Mouse (Mus musculus): ENCODE measurements at regions not wholly inside any gene's neighbourhood (a gene's known extent, or its start where the extent isn't known, plus 50 kb on each side); places are given as distances from the start of the nearest gene placed in this dataset.

GRCm38 (mm10) chr5:75465701-75466100 lies 109.0 kb upstream of the Kit start:
- no peak for DNase-seq (ENCODE audit: low spot score)
- H3K9me3 ChIP-seq (replicated peaks): no peaks in the 10 kb centered on the region
- H3K4me1 ChIP-seq: no peaks in the 10 kb centered on the region
- no peaks in the 10 kb centered on the region for H3K36me3 ChIP-seq
- H3K27ac ChIP-seq: no peak overlapping the region
- H3K4me3 ChIP-seq: no peak overlapping the region
- WGBS: 88% methylated on average over 7 of the region's 7 CpGs
- H3K27me3 ChIP-seq (ENCODE audit: low read depth, poor library complexity, severe bottlenecking): no peaks in the 10 kb centered on the region

GRCm38 (mm10) chr5:75466941-75467340 lies 107.8 kb upstream of the Kit start:
- Histone ChIP-seq H3K9me3 (replicated peaks) (no peaks in the 10 kb centered on the region), H3K4me1 (no peaks in the 10 kb centered on the region), H3K36me3 (no peaks in the 10 kb centered on the region), H3K27me3 (ENCODE audit: low read depth, poor library complexity, severe bottlenecking) (no peaks in the 10 kb centered on the region), H3K4me3 (no peak overlapping the region), H3K27ac (no peak overlapping the region)
- no peak for DNase-seq (ENCODE audit: low spot score)
- WGBS: 87% methylated on average over 4 of the region's 4 CpGs

DNA sequence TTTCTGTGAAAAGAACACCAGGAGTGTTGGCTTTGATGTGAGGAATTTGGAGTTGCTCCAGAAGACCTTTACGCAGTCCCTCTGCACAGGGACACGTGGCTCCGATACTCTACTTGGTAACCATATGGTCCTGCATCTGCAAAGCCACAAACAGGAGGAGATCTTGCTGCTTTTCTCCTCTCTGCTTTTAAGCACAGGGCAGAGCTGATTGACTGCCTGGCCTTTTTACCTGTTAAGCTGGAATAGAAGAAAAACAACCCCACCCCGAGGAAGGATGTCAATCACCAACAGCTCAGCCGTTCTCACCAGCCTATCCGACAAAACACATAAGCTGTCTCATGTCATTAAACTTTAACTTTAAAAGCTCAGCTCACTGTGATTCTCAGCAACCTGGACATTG lies 106.8 kb upstream of the Kit start:
- no peak overlapping the region for H3K4me3 ChIP-seq
- no peaks in the 10 kb centered on the region for H3K36me3 ChIP-seq
- 49% methylated on average over 6 of the region's 6 CpGs for WGBS
- H3K9me3 ChIP-seq (replicated peaks): no peaks in the 10 kb centered on the region
- no peaks in the 10 kb centered on the region for H3K4me1 ChIP-seq
- DNase-seq (ENCODE audit: low spot score): no peak
- H3K27ac ChIP-seq: no peak overlapping the region
- H3K27me3 ChIP-seq (ENCODE audit: low read depth, poor library complexity, severe bottlenecking): no peaks in the 10 kb centered on the region

GRCm38 (mm10) chr5:75471010-75471409 lies 103.7 kb upstream of the Kit start:
- no peak for DNase-seq (ENCODE audit: low spot score)
- WGBS: 91% methylated on average over 8 of the region's 8 CpGs
- no peaks in the 10 kb centered on the region for H3K4me1 ChIP-seq
- no peaks in the 10 kb centered on the region for H3K27me3 ChIP-seq (ENCODE audit: low read depth, poor library complexity, severe bottlenecking)
- H3K4me3 ChIP-seq: no peak overlapping the region
- H3K27ac ChIP-seq: no peak overlapping the region
- no peaks in the 10 kb centered on the region for H3K9me3 ChIP-seq (replicated peaks)
- no peaks in the 10 kb centered on the region for H3K36me3 ChIP-seq

GRCm38 (mm10) chr5:75472484-75472883 lies 102.2 kb upstream of the Kit start:
- DNase-seq (ENCODE audit: low spot score): no peak
- Histone ChIP-seq H3K36me3 (no peaks in the 10 kb centered on the region), H3K4me1 (no peaks in the 10 kb centered on the region), H3K27ac (no peak overlapping the region), H3K27me3 (ENCODE audit: low read depth, poor library complexity, severe bottlenecking) (no peaks in the 10 kb centered on the region), H3K9me3 (replicated peaks) (no peaks in the 10 kb centered on the region), H3K4me3 (no peak overlapping the region)
- 50% methylated on average over 3 of the region's 3 CpGs for WGBS

DNA sequence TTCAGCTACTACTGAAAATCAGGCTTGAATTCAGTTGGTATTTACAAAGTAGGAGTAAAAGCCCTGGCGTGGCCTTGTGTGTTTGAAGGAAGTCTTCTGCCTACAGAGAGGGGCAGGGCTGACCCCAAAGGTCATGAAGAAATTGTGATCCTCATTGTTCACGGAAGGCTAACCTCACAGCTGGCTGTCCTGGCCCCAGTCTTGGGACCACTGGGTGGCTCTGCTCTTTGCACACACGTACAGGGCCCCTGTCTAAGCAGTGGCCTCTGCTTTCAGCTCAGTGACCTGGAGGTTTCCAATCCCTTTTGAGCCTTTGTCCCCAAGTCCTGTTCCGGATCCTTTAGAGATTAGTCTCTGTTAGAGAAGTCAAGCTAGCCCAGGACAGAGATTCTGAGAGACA lies 99.3 kb upstream of the Kit start:
- Histone ChIP-seq H3K27me3 (ENCODE audit: low read depth, poor library complexity, severe bottlenecking) (no peaks in the 10 kb centered on the region), H3K4me1 (no peaks in the 10 kb centered on the region), H3K36me3 (no peaks in the 10 kb centered on the region), H3K9me3 (replicated peaks) (no peaks in the 10 kb centered on the region), H3K27ac (no peak overlapping the region), H3K4me3 (no peak overlapping the region)
- DNase-seq (ENCODE audit: low spot score): no peak
- WGBS: 47% methylated on average over 4 of the region's 4 CpGs

DNA sequence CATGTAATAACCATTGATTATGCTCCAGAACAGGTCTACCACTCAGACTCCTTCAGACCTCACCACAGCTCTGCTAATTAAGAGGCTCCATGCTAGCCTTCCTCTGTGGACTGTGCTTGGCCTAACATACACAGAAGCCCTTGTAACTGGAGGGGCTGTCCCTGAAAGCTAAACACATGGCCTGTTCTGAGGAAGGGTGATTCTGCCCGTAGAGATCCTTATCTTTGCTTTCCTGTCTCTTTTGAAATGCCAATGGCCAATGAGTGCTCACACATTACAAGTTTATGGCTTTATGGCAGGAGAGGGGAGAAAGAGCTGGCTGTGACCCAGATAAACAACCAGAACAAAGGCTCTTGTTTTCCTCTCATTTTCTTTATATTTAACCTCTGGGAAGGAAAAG lies 96.2 kb upstream of the Kit start:
- no peak for DNase-seq (ENCODE audit: low spot score)
- H3K27me3 ChIP-seq (ENCODE audit: low read depth, poor library complexity, severe bottlenecking): no peaks in the 10 kb centered on the region
- H3K4me3 ChIP-seq: no peak overlapping the region
- WGBS: 4% methylated on average over 1 of the region's 1 CpGs
- no peaks in the 10 kb centered on the region for H3K36me3 ChIP-seq
- no peaks in the 10 kb centered on the region for H3K9me3 ChIP-seq (replicated peaks)
- peaks cover 11% of the 10 kb centered on the region for H3K4me1 ChIP-seq
- H3K27ac ChIP-seq: no peak overlapping the region

GRCm38 (mm10) chr5:75479149-75479548 lies 95.6 kb upstream of the Kit start:
- H3K27me3 ChIP-seq (ENCODE audit: low read depth, poor library complexity, severe bottlenecking): no peaks in the 10 kb centered on the region
- 77% methylated on average over 11 of the region's 11 CpGs for WGBS

GRCm38 (mm10) chr5:75481595-75481994 lies 93.1 kb upstream of the Kit start:
- H3K36me3 ChIP-seq: no peaks in the 10 kb centered on the region
- no peak overlapping the region for H3K4me3 ChIP-seq
- H3K9me3 ChIP-seq (replicated peaks): no peaks in the 10 kb centered on the region
- H3K27me3 ChIP-seq (ENCODE audit: low read depth, poor library complexity, severe bottlenecking): no peaks in the 10 kb centered on the region
- H3K4me1 ChIP-seq: peaks cover 11% of the 10 kb centered on the region
- 17% methylated on average over 7 of the region's 7 CpGs for WGBS
- peak; percentile 39 for DNase-seq (ENCODE audit: low spot score)
- peak overlapping the region; percentile 51; the same call in 1 of the 2 replicates for H3K27ac ChIP-seq

More at GRCm38 (mm10) chr5:75479149-75479548, 95.6 kb upstream of the Kit start:
- Histone ChIP-seq H3K27ac (no peak overlapping the region), H3K4me1 (peaks cover 11% of the 10 kb centered on the region), H3K36me3 (no peaks in the 10 kb centered on the region), H3K9me3 (replicated peaks) (no peaks in the 10 kb centered on the region), H3K4me3 (no peak overlapping the region)
- DNase-seq (ENCODE audit: low spot score): no peak

GRCm38 (mm10) chr5:75484330-75484729 lies 90.4 kb upstream of the Kit start:
- H3K9me3 ChIP-seq (replicated peaks): no peaks in the 10 kb centered on the region
- no peak for DNase-seq (ENCODE audit: low spot score)
- no peaks in the 10 kb centered on the region for H3K36me3 ChIP-seq
- H3K27me3 ChIP-seq (ENCODE audit: low read depth, poor library complexity, severe bottlenecking): no peaks in the 10 kb centered on the region
- H3K4me1 ChIP-seq: peaks cover 11% of the 10 kb centered on the region
- H3K27ac ChIP-seq: no peak overlapping the region
- H3K4me3 ChIP-seq: no peak overlapping the region
- WGBS: 90% methylated on average over 7 of the region's 7 CpGs

- H3K4me1 ChIP-seq: no peaks in the 10 kb centered on the region
- H3K9me3 ChIP-seq (replicated peaks): no peaks in the 10 kb centered on the region
- H3K27me3 ChIP-seq (ENCODE audit: low read depth, poor library complexity, severe bottlenecking): no peaks in the 10 kb centered on the region
- no peak overlapping the region for H3K4me3 ChIP-seq
- DNase-seq (ENCODE audit: low spot score): no peak
- H3K27ac ChIP-seq: no peak overlapping the region
- H3K36me3 ChIP-seq: no peaks in the 10 kb centered on the region
- 82% methylated on average over 9 of the region's 9 CpGs for WGBS
Measured at GRCm38 (mm10) chr5:75490806-75491205, 83.9 kb upstream of the Kit start.

- H3K9me3 ChIP-seq (replicated peaks): no peaks in the 10 kb centered on the region
Measured at GRCm38 (mm10) chr5:75494143-75494542, 80.6 kb upstream of the Kit start.

GRCm38 (mm10) chr5:75499053-75499452 lies 75.7 kb upstream of the Kit start:
- no peak overlapping the region for H3K27ac ChIP-seq
- 89% methylated on average over 3 of the region's 3 CpGs for WGBS
- no peaks in the 10 kb centered on the region for H3K4me1 ChIP-seq
- DNase-seq (ENCODE audit: low spot score): no peak
- H3K27me3 ChIP-seq (ENCODE audit: low read depth, poor library complexity, severe bottlenecking): no peaks in the 10 kb centered on the region
- no peak overlapping the region for H3K4me3 ChIP-seq
- H3K36me3 ChIP-seq: no peaks in the 10 kb centered on the region
- no peaks in the 10 kb centered on the region for H3K9me3 ChIP-seq (replicated peaks)

More at GRCm38 (mm10) chr5:75494143-75494542, 80.6 kb upstream of the Kit start:
- H3K27ac ChIP-seq: no peak overlapping the region
- no peak for DNase-seq (ENCODE audit: low spot score)
- WGBS: 88% methylated on average over 10 of the region's 10 CpGs
- no peak overlapping the region for H3K4me3 ChIP-seq
- no peaks in the 10 kb centered on the region for H3K36me3 ChIP-seq
- H3K27me3 ChIP-seq (ENCODE audit: low read depth, poor library complexity, severe bottlenecking): no peaks in the 10 kb centered on the region
- H3K4me1 ChIP-seq: no peaks in the 10 kb centered on the region

GRCm38 (mm10) chr5:75499695-75500094 lies 75.0 kb upstream of the Kit start:
- no peaks in the 10 kb centered on the region for H3K4me1 ChIP-seq
- H3K9me3 ChIP-seq (replicated peaks): no peaks in the 10 kb centered on the region
- H3K36me3 ChIP-seq: no peaks in the 10 kb centered on the region
- no peak overlapping the region for H3K4me3 ChIP-seq
- WGBS: 92% methylated on average over 5 of the region's 5 CpGs
- DNase-seq (ENCODE audit: low spot score): no peak
- no peaks in the 10 kb centered on the region for H3K27me3 ChIP-seq (ENCODE audit: low read depth, poor library complexity, severe bottlenecking)
- no peak overlapping the region for H3K27ac ChIP-seq

All from limb, embryonic 10.5 days (tissue).